Mouse (Mus musculus) c-Kit-positive CD71-positive TER-119-negative erythroid progenitor cells, embryonic 14.5 days (primary cell): ENCODE data around the gene Utp18.
"Not testable (repeated sequence)": the region's sequence is repeated elsewhere in the genome, so short reads cannot be mapped to it uniquely, and the experiment has no call there.

Source experiments
- DNase-seq: peaks from one replicate; pipeline ENCODE4 v3.0.0-alpha.2; 2013; ENCODE audit warnings: low read depth

Utp18 gene

DNA sequence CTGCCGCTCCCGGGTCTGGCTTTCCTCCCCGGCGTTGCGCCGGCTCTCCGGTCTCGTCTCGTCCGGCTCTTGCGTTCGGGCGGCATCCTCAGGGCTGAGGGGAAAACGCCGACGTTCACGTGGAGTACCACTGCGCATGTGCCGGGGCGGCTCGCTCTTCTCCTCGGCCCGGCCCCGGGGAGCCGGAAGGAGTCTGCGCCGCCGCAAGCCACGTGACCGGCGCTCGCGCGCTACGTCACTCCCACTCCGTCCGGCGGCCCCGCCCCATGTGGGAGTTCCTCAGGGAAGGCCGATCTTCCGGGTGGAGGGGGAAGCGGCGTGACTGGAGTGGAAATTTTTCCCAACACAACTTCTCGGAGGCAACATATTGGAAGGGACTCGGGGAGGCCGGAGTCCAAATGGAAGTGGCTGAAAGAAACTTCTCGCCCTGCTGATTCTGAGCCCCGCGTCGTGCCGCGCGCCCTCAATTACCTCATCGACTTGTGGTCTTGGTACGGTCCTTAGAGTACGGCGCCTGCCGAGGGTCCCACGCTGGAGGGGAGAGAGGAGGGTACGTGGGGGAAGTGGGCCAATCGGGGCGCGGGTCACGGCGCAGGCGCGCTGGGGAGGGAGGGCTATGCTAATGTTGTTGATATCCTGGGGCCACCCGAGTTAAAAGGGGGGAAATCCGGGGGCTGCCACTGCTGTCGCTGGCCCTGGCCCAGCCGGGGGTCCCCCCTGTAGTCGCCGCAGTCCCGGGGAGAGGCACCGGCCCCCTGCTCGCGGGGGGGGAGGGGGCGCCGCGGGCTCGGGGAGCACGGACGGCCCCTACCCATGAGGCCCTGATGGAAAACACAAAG, at the start of gene Utp18, which contains the start of gene Mbtd1:
Gene Utp18, minus strand, starts transcription at position 195 of the 839 bp plus-strand sequence.
Gene Mbtd1, plus strand, starts transcription at position 281 of the 839 bp plus-strand sequence.
- peak; percentile 88 for DNase-seq

DNA sequence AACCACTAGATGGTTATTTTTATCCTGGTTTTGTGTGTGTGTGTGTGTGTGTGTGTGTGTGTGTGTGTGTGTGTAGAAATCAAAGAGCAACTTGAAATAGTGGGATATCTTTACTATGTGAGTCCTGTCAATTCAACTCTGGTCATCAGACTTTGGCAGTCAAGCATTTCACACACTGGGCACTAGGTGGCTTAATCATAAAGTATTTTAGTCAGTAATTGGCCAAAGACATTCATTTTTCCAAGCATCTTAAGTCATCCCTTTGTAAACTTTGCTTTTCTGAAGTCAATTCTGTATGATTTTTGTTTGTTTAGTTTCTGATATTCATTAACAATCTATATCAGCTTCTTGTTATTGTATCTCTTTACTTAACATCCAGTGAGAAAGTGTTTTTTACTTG, 43.5 kb upstream of the Utp18 start:
- DNase-seq, result no peak

DNA sequence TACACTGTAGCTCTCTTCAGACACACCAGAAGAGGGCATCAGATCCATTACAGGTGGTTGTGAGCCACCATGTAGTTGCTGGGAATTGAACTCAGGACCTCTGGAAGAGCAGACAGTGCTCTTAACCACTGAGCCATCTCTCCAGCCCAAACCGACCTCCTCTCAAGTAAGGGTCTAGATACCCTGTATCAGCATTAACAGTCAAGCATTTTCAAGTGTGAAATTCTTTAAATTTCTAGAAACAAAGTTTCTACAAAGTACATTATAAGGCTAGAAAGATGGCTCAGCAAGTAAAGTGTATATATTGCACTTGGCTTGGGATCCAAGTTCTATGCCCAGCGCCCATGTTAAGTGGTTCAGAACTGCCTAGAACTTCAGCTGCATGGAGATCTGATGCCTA, 29.5 kb upstream of the Utp18 start:
- DNase-seq, result not testable (repeated sequence)

GRCm38 (mm10) chr11:93911603-93912002, 26.0 kb upstream of the Utp18 start:
- DNase-seq, result no peak

DNA sequence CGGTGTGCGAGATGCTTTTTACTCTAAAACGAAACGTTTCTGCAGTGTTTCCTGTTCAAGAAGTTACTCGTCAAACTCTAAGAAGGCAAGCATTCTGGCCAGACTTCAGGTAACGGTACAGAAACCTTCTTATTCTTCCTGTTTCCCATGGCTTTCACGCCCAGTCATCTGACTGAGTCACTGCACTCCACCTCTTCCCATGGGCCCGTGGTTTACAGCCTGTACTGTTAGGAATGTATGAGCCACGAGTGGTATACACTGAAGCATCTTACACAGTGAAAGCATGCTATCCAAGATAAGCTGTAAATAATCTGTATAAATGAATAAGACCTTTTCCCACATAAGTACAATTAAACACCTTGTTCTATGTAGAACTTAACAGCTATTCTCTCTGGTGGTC, 23.3 kb upstream of the Utp18 start:
- no peak for DNase-seq

GRCm38 (mm10) chr11:93907839-93908238, 22.3 kb upstream of the Utp18 start:
- DNase-seq, result no peak

DNA sequence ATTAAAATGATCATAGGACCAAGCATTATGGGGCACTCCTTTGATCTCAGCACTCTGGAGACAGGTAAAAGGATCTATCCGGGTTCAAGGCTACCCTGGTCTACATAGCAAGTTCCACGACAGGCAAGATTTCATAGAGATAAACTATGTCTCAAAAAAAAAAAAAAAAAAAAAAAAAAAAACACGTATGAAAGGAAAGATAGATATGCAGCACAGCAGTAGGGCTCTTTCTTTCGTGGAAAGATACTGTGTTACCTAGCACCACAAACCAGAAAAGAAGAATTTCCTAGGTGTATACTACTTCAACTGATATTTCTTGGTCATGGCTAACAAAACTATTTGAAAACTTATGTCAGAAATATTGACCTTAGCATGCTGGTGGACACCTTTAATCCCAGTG, 21.3 kb upstream of the Utp18 start:
- no peak for DNase-seq

GRCm38 (mm10) chr11:93897732-93898131, 12.2 kb upstream of the Utp18 start:
- no peak for DNase-seq

DNA sequence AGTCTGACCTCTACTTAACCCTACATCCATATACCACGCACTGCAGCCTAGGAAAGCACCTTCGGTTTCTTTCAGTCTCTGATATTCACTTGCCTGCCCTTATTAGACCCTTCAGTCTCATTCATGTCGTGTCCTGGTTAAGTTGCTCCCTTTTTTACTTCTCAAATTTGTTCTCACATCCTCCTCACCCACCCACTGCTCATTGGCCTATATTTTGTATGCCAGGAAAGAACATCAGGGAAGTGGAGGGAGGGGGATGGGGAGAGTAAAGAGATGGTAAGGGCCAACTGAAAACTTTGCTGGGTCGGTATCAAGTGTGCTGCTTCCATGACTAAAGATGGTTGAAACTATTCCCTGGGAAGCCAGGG, 1.5 kb upstream of the Utp18 start:
- no peak for DNase-seq

GRCm38 (mm10) chr11:93886411-93887079, 979 bp upstream of the Utp18 start:
- peak; percentile 58 for DNase-seq

DNA sequence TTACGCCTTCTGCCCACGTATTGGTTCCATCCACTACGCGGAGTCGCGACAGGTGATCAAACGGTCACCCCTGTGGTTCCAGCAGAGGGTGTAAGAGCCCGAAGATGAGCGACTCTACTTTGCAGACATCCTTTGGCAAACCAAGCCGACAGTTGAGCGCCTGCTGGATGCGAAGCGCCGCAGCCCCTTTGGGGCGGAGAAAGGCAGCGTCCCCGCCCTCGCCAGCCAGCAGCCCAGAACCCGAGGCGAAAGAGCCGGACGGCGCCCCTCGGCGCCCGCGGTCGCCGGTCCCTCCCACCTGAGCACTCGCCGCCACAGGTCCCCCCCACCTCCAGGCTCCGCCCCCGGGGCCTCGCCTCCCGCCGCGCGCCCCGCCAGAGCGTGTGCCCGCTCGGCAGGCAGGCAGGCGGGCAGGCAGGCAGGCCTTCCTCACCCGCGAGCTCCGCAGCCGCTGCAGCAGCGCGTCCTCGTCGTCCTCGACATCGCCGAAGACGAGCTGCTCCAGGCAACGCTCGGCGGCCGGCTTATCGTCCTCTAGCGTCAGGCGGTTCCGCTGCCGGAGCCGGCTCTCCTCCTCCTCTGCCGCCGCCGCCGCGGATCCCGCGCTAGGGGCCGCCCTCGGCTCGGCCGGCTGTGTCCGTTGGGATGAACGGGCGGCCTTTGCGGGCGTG, 530 bp downstream of the Utp18 start:
- DNase-seq, result peak; percentile 60

GRCm38 (mm10) chr11:93884068-93884467, 1.5 kb downstream of the Utp18 start:
- DNase-seq, result peak; percentile 9

- DNase-seq, result no peak
These were observed 22.9 kb downstream of the Utp18 start for GRCm38 (mm10) chr11:93862638-93863037.

- no peak for DNase-seq
These were observed 23.4 kb downstream of the Utp18 start for GRCm38 (mm10) chr11:93862045-93862623.

DNA sequence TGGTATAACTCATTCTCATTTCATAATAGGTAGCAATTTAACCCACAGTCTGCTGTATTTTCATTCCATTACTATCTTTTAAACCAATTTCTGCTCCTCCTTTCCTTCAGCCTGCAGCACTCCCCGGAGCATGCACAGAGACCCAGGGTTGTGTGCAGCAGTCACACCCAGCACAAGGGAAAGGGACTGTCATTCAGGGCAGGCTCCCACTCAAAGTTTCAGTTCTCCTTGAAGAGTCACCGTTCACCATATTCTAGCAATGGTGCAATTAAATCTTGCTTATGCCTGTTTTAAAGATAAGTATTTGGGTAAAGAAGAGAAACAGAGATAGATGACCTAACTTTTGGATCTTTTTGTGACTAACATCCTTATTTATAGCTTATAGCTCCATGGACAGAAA, 24.4 kb downstream of the Utp18 start:
- no peak for DNase-seq

DNA sequence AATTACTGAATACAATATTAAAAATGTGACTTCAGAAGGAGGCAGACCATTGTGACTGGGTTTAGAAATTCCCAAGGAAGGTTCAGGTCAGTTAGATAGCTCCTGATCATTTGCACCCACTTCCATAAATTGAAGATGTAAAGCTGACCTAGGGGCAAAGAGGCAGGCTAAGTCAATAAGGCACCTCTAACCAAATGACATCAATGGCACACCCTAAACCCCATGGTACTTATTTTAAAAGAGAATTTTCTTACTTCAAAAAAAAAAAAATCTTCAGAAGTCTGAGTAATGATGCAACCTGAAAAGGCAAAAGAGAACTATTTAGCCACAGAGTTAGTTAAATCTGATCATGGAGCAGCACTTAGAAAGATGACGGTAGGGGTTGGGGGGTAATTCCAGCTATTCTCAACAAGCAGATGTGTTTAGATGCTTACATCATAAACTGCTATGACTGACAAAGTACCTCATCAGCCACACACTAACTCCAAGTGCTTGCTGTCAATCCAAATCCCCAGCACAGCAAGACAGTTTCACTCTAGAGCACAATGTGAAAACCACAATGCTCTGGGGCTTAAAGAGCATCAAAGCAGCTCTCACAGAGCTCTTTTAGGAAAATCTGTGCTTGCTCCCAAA, 24.9 kb downstream of the Utp18 start:
- DNase-seq, result no peak

- DNase-seq, result peak; percentile 46
These were observed 29.1 kb downstream of the Utp18 start for GRCm38 (mm10) chr11:93856284-93856955.

GRCm38 (mm10) chr11:93852546-93852945, 33.0 kb downstream of the Utp18 start:
- DNase-seq, result no peak

DNA sequence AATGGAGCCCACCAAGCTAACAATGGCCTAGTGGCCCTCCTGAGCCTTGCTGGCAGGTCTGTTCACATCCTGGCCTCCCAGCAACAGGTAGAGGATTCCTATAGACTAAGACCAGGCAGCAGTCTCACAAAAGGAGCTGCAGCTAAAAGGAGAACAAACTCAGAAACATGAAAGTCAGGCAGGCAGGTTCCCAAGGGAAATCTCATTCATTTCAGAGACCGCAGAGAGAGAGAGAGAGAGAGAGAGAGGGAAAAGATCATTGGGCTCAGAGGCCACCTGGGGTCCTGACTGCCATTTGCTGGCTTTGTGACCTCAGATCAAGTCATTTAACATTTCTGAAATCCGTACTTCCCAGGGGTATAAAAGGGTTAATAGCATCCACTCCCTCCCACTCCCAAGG, 38.2 kb downstream of the Utp18 start:
- DNase-seq, result no peak

DNA sequence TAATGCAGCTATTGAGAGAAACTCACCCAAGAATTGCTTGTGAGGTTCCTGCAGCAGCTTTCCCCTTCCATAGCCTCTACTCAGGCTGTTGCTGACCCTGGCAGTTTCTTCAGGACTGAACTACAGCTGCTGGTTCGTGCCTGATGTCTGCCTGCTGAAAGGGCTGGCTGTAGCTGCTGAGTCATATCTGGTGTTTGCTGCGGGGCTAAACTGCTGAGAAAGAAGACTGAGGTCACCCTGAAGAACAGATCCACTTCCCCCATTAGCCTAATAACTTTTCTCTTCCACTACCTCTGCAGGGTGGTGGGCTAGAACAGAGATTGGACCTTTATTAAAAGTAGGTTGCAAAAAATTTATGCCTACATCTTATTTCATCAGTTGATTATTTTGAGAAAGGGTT, 49.8 kb downstream of the Utp18 start:
- no peak for DNase-seq

DNA sequence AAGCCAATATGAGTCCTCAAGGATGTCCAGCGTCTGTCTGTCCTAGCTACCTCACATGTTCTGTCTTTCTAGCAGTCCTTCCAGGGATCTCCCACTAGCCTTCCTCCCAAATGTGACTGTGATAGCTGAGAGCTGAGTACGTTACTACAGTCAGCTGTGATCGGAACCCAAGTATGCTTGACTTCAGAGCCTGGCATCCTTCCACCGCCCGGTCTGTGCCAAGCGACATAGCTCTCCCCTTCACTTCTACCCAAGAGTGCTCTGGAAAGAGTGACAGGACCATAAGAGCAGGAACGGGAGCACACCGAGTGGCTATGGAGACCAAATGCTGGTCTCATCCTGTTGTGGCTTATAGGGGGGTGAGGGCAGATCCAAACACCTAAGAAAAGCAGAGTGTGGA, 55.6 kb downstream of the Utp18 start:
- no peak for DNase-seq

GRCm38 (mm10) chr11:93829327-93829679, 56.3 kb downstream of the Utp18 start:
- no peak for DNase-seq
